Mouse (Mus musculus) lung, embryonic 16.5 days (tissue): ENCODE data around the gene Dmac2. TPM values are rescaled to one million over a fixed set of nuclear protein-coding genes. Genes with fewer than 3 reads are reported as not detected.
A peak's percentile ranks its signal among the peaks of the same experiment; 100 is the strongest.

ENCODE experiments used
- ATAC-seq: fragments of 200-750 bp; cut with Nextera tagmentation; 2 replicates; pipeline ENCODE4 v1.8.0; 2017; ENCODE audit warnings: low read depth, mild to moderate bottlenecking, moderate library complexity
- H3K27ac ChIP-seq: fragments of 300-500 bp; sonication (generic); 2 replicates; pipeline ENCODE4 v1.5.1; 2014; ENCODE audit warnings: mild to moderate bottlenecking, control low read depth, low read length
- H3K27me3 ChIP-seq: fragments of 300-500 bp; sonication (generic); 2 replicates; pipeline ENCODE4 v1.6.1; 2014; ENCODE audit warnings: low read depth, low read length, mixed read lengths; ENCODE audit not compliant: control insufficient read depth, insufficient read depth
- H3K36me3 ChIP-seq: fragments of 300-500 bp; sonication (generic); 2 replicates; pipeline ENCODE4 v1.6.1; 2014; ENCODE audit warnings: low read length; ENCODE audit not compliant: control insufficient read depth, insufficient read depth
- H3K4me1 ChIP-seq: fragments of 300-500 bp; sonication (generic); replicated peaks from 2 replicates; pipeline ENCODE4 v1.6.1; 2014; ENCODE audit warnings: low read length, mixed read lengths; ENCODE audit not compliant: control insufficient read depth, insufficient read depth
- H3K4me2 ChIP-seq: fragments of 300-500 bp; sonication (generic); 2 replicates; pipeline ENCODE4 v1.6.1; 2014; ENCODE audit warnings: low read depth, low read length, control low read depth
- H3K4me3 ChIP-seq: fragments of 300-500 bp; sonication (generic); 2 replicates; pipeline ENCODE4 v1.5.1; 2014; ENCODE audit warnings: mild to moderate bottlenecking, low read length, control low read depth
- H3K9ac ChIP-seq: fragments of 300-500 bp; sonication (generic); 2 replicates; pipeline ENCODE4 v1.6.1; 2014; ENCODE audit warnings: low read length, control low read depth
- H3K9me3 ChIP-seq: fragments of 300-500 bp; sonication (generic); 2 replicates; pipeline ENCODE4 v1.6.1; 2016; ENCODE audit warnings: low read length; ENCODE audit not compliant: control insufficient read depth
- WGBS: fragments of 180-500 bp; shearing (Covaris S2); extraction: QIAGEN DNeasy Blood & Tissue Kit; methylation state at CpG from one replicate; pipeline ENCODE4 v1.1.7; 2014; 5-methylcytosine and 5-hydroxymethylcytosine counted together
- polyA plus RNA-seq: library from polyadenylated mRNA; unstranded; fragments of >200 nt; fragmentation: Nextera tagmentation; extraction: Ambion mirVana; gene quantifications from 2 replicates; pipeline ENCODE4 v1.2.1, GENCODE M21; 2015

The Dmac2 gene
- polyA plus RNA-seq, 1 experiment from 2014 or later, result 34.5 TPM

DNA sequence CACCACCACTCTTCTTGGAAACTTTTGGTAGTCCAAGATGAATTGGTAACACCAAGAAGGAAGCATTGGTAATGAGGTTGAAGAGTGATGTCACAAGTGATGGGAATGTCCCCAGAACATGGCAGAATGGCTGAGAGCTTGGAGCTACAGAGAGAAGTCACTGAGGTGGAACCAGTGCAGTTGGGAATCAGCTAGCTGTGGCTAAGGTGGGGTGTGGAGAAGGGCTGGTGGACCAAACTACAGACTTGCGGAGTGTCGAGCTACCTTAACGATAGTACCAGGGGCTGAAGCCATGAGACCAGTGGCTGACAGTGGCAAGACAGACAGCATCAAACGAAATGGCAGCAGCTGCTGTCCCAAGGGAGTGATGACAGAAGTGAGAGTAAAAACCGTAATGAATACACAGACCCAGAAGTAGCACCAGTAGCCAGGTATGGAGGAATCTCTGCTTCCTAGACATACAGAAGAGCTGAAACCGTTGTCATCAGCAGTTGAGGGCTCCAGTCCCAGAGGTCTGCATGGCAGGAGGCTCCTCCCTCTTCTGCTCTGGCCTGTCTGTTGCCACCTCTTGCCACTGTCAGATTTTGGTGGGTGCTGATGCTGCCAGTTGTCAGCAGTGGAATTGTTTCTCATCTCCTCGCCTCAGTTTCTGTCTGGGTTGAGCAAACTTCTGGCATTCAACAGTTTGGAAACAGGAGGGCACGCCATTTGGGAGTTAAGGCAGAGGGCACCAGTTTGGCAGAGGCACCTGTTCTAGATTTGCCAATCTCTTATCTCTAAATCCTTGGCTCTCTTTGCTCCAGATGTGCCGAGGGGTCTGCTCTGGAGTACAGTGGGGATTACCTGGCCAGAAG, 33.6 kb upstream of the Dmac2 start:
- no peak for ATAC-seq
- 71% methylated on average over 9 of the region's 9 CpGs for WGBS
- H3K36me3 ChIP-seq, result no peaks in the 10 kb centered on the region
- H3K27me3 ChIP-seq, result no peaks in the 10 kb centered on the region
- H3K9me3 ChIP-seq, result peaks cover 2% of the 10 kb centered on the region; the same call in 1 of the 2 replicates
- H3K4me3 ChIP-seq, result no peak overlapping the region
- no peak overlapping the region for H3K27ac ChIP-seq
- H3K9ac ChIP-seq, result no peak overlapping the region
- no peak overlapping the region for H3K4me2 ChIP-seq
- no peaks in the 10 kb centered on the region for H3K4me1 ChIP-seq

DNA sequence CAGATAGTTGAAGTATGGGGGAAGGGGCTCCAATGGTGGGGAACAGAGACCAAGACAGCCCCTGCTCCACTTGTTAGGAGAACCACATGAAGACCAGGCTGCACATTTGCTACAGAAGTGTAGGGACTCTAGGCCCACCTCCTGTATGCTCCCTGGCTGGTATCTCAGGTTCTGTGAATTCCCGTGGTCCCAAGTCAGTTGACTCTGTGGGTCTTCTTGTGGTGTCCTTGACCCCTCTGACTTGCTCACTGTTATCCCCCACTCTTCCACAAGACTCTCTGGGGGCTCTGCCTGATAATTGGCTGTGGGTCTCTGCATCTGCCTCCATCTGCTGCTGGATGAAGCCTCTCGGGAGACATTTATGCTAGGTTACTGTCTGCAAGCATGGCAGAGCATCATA, 28.0 kb upstream of the Dmac2 start:
- WGBS, result 80% methylated on average over 2 of the region's 2 CpGs
- H3K9ac ChIP-seq, result no peak overlapping the region
- ATAC-seq, result no peak

GRCm38 (mm10) chr7:25593859-25594258, 25.4 kb upstream of the Dmac2 start:
- H3K36me3 ChIP-seq, result no peaks in the 10 kb centered on the region
- no peak overlapping the region for H3K4me2 ChIP-seq
- H3K4me3 ChIP-seq, result no peak overlapping the region
- 60% methylated on average over 3 of the region's 3 CpGs for WGBS
- H3K27ac ChIP-seq, result no peak overlapping the region
- no peak for ATAC-seq
- no peaks in the 10 kb centered on the region for H3K27me3 ChIP-seq
- no peaks in the 10 kb centered on the region for H3K9me3 ChIP-seq
- H3K9ac ChIP-seq, result no peak overlapping the region
- no peaks in the 10 kb centered on the region for H3K4me1 ChIP-seq

More for the DNA sequence above, 28.0 kb upstream of the Dmac2 start:
- no peaks in the 10 kb centered on the region for H3K36me3 ChIP-seq
- H3K4me3 ChIP-seq, result no peak overlapping the region
- H3K27ac ChIP-seq, result no peak overlapping the region
- H3K4me1 ChIP-seq, result no peaks in the 10 kb centered on the region
- H3K4me2 ChIP-seq, result no peak overlapping the region
- no peaks in the 10 kb centered on the region for H3K27me3 ChIP-seq
- no peaks in the 10 kb centered on the region for H3K9me3 ChIP-seq

GRCm38 (mm10) chr7:25599663-25600062, 19.6 kb upstream of the Dmac2 start:
- 9% methylated on average over 10 of the region's 10 CpGs for WGBS
- Histone ChIP-seq H3K36me3 (no peaks in the 10 kb centered on the region), H3K27me3 (no peaks in the 10 kb centered on the region), H3K4me1 (no peaks in the 10 kb centered on the region), H3K4me2 (no peak overlapping the region), H3K27ac (no peak overlapping the region), H3K9ac (no peak overlapping the region), H3K4me3 (no peak overlapping the region), H3K9me3 (no peaks in the 10 kb centered on the region)
- 0 out of 2 replicates have a peak, but pooled peaks have one; percentile 12 for ATAC-seq

DNA sequence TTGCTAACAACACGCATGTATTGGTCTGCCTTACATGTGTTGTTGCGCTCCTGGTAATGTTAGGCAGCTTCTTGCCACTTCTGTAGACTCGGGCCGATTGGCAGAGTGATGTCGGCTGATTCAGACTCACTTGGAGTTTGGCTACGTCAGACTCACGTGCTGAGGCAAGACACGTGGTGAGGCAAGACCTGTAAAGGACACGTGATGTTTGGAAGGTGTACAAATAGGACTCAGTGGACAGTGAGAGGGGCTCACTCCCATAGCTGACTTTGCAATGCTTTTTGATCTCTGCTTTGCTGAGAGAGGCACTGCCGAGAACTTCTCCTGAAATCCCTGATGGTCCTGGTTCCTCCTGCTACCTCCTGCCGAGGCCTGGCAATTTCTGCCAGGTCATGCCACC, 18.5 kb upstream of the Dmac2 start:
- WGBS, result 83% methylated on average over 11 of the region's 11 CpGs
- Histone ChIP-seq H3K9ac (no peak overlapping the region), H3K4me3 (no peak overlapping the region), H3K36me3 (no peaks in the 10 kb centered on the region), H3K4me1 (no peaks in the 10 kb centered on the region), H3K27me3 (no peaks in the 10 kb centered on the region), H3K9me3 (no peaks in the 10 kb centered on the region), H3K4me2 (no peak overlapping the region), H3K27ac (no peak overlapping the region)
- no peak for ATAC-seq

GRCm38 (mm10) chr7:25601346-25601745, 17.9 kb upstream of the Dmac2 start:
- no peaks in the 10 kb centered on the region for H3K9me3 ChIP-seq
- no peak for ATAC-seq
- no peaks in the 10 kb centered on the region for H3K27me3 ChIP-seq
- H3K4me3 ChIP-seq, result no peak overlapping the region
- H3K9ac ChIP-seq, result no peak overlapping the region
- no peaks in the 10 kb centered on the region for H3K4me1 ChIP-seq
- 86% methylated on average over 16 of the region's 16 CpGs for WGBS
- no peak overlapping the region for H3K27ac ChIP-seq
- no peaks in the 10 kb centered on the region for H3K36me3 ChIP-seq
- no peak overlapping the region for H3K4me2 ChIP-seq

DNA sequence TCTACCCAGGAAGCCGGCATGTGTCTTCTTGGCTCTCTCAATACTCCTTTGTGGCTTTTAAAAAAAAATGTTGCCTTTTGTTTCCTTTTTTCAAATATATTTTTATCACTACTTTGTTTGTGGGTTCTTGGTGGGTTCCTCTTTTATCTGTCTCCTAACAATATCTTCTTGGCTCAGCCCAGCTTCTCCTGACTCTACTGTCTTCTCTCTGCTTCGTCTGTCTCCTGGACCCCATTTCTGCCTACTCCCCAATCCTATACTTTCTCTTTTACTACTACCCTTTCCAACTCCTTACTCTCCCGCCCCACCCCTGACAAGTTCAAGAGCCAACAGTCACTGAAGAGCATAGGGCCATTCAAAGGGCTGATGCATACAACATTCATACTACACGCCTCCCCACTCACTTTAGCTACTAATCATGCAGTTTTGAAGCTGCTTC, 12.6 kb upstream of the Dmac2 start:
- Histone ChIP-seq H3K9me3 (no peaks in the 10 kb centered on the region), H3K27ac (no peak overlapping the region), H3K27me3 (no peaks in the 10 kb centered on the region; the same call in 1 of the 2 replicates), H3K4me2 (no peak overlapping the region), H3K4me1 (no peaks in the 10 kb centered on the region), H3K4me3 (no peak overlapping the region), H3K9ac (no peak overlapping the region), H3K36me3 (no peaks in the 10 kb centered on the region)
- 71% methylated on average over 4 of the region's 4 CpGs for whole genome bisulfite sequencing
- no peak for ATAC-seq

DNA sequence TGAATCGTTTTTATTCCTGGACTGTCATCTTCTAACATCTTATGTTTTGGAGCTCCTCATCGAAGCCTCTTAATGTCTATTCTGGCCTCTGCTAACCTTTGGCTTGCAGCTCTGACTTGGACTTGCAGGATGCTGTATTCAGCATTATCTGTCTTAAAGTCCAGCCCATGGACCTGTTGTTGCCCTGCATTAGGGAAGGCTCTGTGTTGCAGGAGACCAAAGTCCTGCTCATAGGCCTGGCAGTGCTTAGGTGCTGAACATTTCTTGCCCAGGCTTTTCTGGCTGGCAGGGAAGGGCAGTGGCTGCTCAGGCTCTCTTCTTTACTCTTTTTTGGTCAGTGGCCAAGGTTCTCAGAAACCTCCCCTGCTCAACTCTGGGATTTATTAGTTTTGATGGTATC, 12.0 kb upstream of the Dmac2 start:
- no peaks in the 10 kb centered on the region for H3K9me3 ChIP-seq
- no peak overlapping the region for H3K4me2 ChIP-seq
- no peak overlapping the region for H3K4me3 ChIP-seq
- H3K36me3 ChIP-seq, result no peaks in the 10 kb centered on the region
- H3K4me1 ChIP-seq, result no peaks in the 10 kb centered on the region
- no peak for ATAC-seq
- H3K27ac ChIP-seq, result no peak overlapping the region
- WGBS, result 64% methylated on average over 2 of the region's 2 CpGs
- no peaks in the 10 kb centered on the region; the same call in 1 of the 2 replicates for H3K27me3 ChIP-seq
- H3K9ac ChIP-seq, result no peak overlapping the region

DNA sequence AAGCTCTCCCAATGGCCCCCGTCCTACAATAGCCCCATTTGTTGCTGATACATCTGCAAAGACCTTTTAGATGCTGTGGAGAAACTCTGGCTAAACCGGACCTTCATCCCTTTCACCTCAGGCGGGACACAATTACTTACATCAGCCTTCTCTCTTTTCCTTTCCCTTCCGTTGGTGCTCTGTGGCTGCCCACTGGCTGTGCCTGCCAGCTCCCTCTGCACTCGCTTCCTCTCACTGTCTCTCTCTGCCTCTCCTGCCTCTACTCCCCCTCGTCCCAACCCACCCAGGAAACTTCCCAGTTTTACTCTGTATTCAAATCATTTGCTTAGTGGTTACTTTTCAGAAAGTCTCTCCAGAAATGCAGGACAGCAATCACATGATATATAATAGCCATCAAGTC, 9.2 kb upstream of the Dmac2 start:
- Histone ChIP-seq H3K4me3 (no peak overlapping the region), H3K36me3 (no peaks in the 10 kb centered on the region), H3K9me3 (no peaks in the 10 kb centered on the region), H3K27me3 (no peaks in the 10 kb centered on the region; the same call in 1 of the 2 replicates), H3K4me1 (no peaks in the 10 kb centered on the region), H3K27ac (no peak overlapping the region), H3K9ac (no peak overlapping the region), H3K4me2 (no peak overlapping the region)
- 32% methylated on average over 6 of the region's 6 CpGs for WGBS
- ATAC-seq, result no peak
